Mouse (Mus musculus): ENCODE results near the gene Tdrd9. TPM values are rescaled to one million over a fixed set of nuclear protein-coding genes. Genes with fewer than 3 reads are reported as not detected.

Tdrd9 gene
- total and polyA plus RNA-seq, 3 experiments, result 28.9 to 46.5 TPM; not detected in 1

GRCm38 (mm10) chr12:111950486-111950885, 20.9 kb upstream of the Tdrd9 start:
- no peak overlapping the region for H3K9ac ChIP-seq (ENCODE audit: control insufficient read depth, low read depth, low read length, poor library complexity, severe bottlenecking)
- peaks cover 4 to 13% of the 10 kb centered on the region in 2 experiments; a peak in 3 of 4 replicates for H3K4me1 ChIP-seq (ENCODE audit: control insufficient read depth in 1 of 2, insufficient read depth in 2 of 2, low read length in 2 of 2)
- no peak for TF ChIP-seq MYC (IDR thresholded peaks at IDR 0.05; ENCODE audit: low read depth, low read length)
- TF ChIP-seq RAD21 (IDR thresholded peaks at IDR 0.05; ENCODE audit: low read depth, low read length), result no peak
- peaks cover 0 to 6% of the 10 kb centered on the region in 2 experiments; a peak in 2 of 4 replicates for H3K36me3 ChIP-seq (ENCODE audit: control insufficient read depth in 1 of 2, insufficient read depth in 2 of 2, low read length in 2 of 2)
- H3K9me3 ChIP-seq (replicated peaks; ENCODE audit: insufficient read depth, low read length), result no peaks in the 10 kb centered on the region
- H3K4me3 ChIP-seq (ENCODE audit: control insufficient read depth in 1 of 2, insufficient read depth in 1 of 2, low read depth in 2 of 2, low read length in 2 of 2), result no peak overlapping the region
- no peak for DNase-seq (ENCODE audit: low read depth, low spot score)
- no peaks in the 10 kb centered on the region for H3K27me3 ChIP-seq (ENCODE audit: control insufficient read depth in 1 of 2, insufficient read depth in 2 of 2, low read length in 2 of 2)
- H3K27ac ChIP-seq (ENCODE audit: control insufficient read depth, low read depth, low read length), result no peak overlapping the region
- no peaks in the 10 kb centered on the region for H3K79me2 ChIP-seq (ENCODE audit: control insufficient read depth, insufficient read depth, low read length, poor library complexity)

- Histone ChIP-seq H3K79me2 (ENCODE audit: control insufficient read depth, insufficient read depth, low read length, poor library complexity) (no peaks in the 10 kb centered on the region), H3K27ac (ENCODE audit: control insufficient read depth, low read depth, low read length) (no peak overlapping the region), H3K4me1 (ENCODE audit: control insufficient read depth in 1 of 2, insufficient read depth in 2 of 2, low read length in 2 of 2) (peaks cover 0 to 5% of the 10 kb centered on the region in 2 experiments; a peak in 2 of 4 replicates), H3K27me3 (ENCODE audit: control insufficient read depth in 1 of 2, insufficient read depth in 2 of 2, low read length in 2 of 2) (no peaks in the 10 kb centered on the region), H3K4me3 (ENCODE audit: control insufficient read depth in 1 of 2, insufficient read depth in 1 of 2, low read depth in 2 of 2, low read length in 2 of 2) (no peak overlapping the region), H3K9ac (ENCODE audit: control insufficient read depth, low read depth, low read length, poor library complexity, severe bottlenecking) (no peak overlapping the region), H3K9me3 (replicated peaks; ENCODE audit: insufficient read depth, low read length) (no peaks in the 10 kb centered on the region), H3K36me3 (ENCODE audit: control insufficient read depth in 1 of 2, insufficient read depth in 2 of 2, low read length in 2 of 2) (no peaks in the 10 kb centered on the region; a peak in 1 of 4 replicates)
- no peak for DNase-seq (ENCODE audit: low read depth, low spot score)
- TF ChIP-seq UBTF (IDR thresholded peaks at IDR 0.05; ENCODE audit: borderline replicate concordance, insufficient read depth, low read depth, low read length) (no peak), HCFC1 (IDR thresholded peaks at IDR 0.05; ENCODE audit: low read depth, low read length) (no peak), ZNF384 (IDR thresholded peaks at IDR 0.05; ENCODE audit: low read depth, low read length) (no peak), RCOR1 (IDR thresholded peaks at IDR 0.05; ENCODE audit: low read depth, low read length) (no peak)
Observed at GRCm38 (mm10) chr12:111951701-111952100, 19.7 kb upstream of the Tdrd9 start.

- no peak overlapping the region for H3K27ac ChIP-seq (ENCODE audit: control insufficient read depth, low read depth, low read length)
- no peaks in the 10 kb centered on the region for H3K79me2 ChIP-seq (ENCODE audit: control insufficient read depth, insufficient read depth, low read length, poor library complexity)
- peaks cover 0 to 3% of the 10 kb centered on the region in 2 experiments; a peak in 1 of 4 replicates for H3K4me1 ChIP-seq (ENCODE audit: control insufficient read depth in 1 of 2, insufficient read depth in 2 of 2, low read length in 2 of 2)
- DNase-seq (ENCODE audit: low read depth, low spot score), result no peak
- no peak overlapping the region for H3K4me3 ChIP-seq (ENCODE audit: control insufficient read depth in 1 of 2, insufficient read depth in 1 of 2, low read depth in 2 of 2, low read length in 2 of 2)
- H3K27me3 ChIP-seq (ENCODE audit: control insufficient read depth in 1 of 2, insufficient read depth in 2 of 2, low read length in 2 of 2), result no peaks in the 10 kb centered on the region
- TF ChIP-seq ZKSCAN1 (IDR thresholded peaks at IDR 0.05; ENCODE audit: low read depth, low read length) (no peak), NELFE (IDR thresholded peaks at IDR 0.05; ENCODE audit: low read depth, low read length) (no peak), KAT2A (conservative IDR thresholded peaks at IDR 0.05; ENCODE audit: low read depth, low read length) (no peak)
- H3K9me3 ChIP-seq (replicated peaks; ENCODE audit: insufficient read depth, low read length), result no peaks in the 10 kb centered on the region
- H3K9ac ChIP-seq (ENCODE audit: control insufficient read depth, low read depth, low read length, poor library complexity, severe bottlenecking), result no peak overlapping the region
- peaks cover 0 to 12% of the 10 kb centered on the region in 2 experiments; a peak in 2 of 4 replicates for H3K36me3 ChIP-seq (ENCODE audit: control insufficient read depth in 1 of 2, insufficient read depth in 2 of 2, low read length in 2 of 2)
Observed at GRCm38 (mm10) chr12:111956173-111956572, 15.2 kb upstream of the Tdrd9 start.
